Mouse (Mus musculus): Measurements from ENCODE around the gene Fcor.

DNA sequence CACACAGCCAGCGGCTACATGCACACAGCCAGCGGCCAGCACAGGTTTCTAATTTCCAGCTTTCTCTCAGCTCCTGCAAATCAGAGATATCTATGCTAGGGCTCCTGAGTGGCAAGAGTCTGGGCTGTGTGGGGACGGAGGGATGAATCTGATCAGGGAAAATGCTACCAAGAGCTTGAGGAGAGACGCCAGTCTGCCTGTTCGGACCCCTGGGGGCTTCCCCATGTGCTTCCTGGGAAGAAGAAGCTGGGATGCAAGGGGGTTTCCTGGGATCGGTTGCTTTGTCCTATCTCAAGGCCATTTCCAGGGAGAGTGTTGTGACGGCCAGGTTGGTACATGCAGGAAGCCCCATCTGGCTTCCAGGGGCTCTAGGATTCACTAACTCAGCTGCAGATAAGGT, 35.4 kb upstream of the Fcor start:
- TF ChIP-seq GATA1 (IDR thresholded peaks at IDR 0.05; ENCODE audit: low read length): no peak
- no peak for TF ChIP-seq TAL1 (IDR thresholded peaks at IDR 0.05; ENCODE audit: low read length)

All from erythroblast, embryonic 14.5 days (primary cell).